Mouse (Mus musculus) frontal cortex, adult (tissue): ENCODE measurements at regions not wholly inside any gene's neighbourhood (a gene's known extent, or its start where the extent isn't known, plus 50 kb on each side); places are given as distances from the start of the nearest gene placed in this dataset.

Source experiments
- ATAC-seq: cut with Nextera tagmentation; 2 replicates; pipeline ENCODE4 v1.9.2; 2017; ENCODE audit warnings: mild to moderate bottlenecking, moderate library complexity, mixed read lengths; ENCODE audit not compliant: low TSS enrichment

- ATAC-seq = peak; percentile 69
Measured at GRCm38 (mm10) chr14:113431220-113431619, 116.8 kb downstream of the Tpm3-rs7 start.

GRCm38 (mm10) chr14:113442261-113442660, 127.9 kb downstream of the Tpm3-rs7 start:
- ATAC-seq = no peak

GRCm38 (mm10) chr14:113454891-113455290, 140.5 kb downstream of the Tpm3-rs7 start:
- no peak for ATAC-seq

GRCm38 (mm10) chr14:113457514-113457913, 143.1 kb downstream of the Tpm3-rs7 start:
- no peak for ATAC-seq

GRCm38 (mm10) chr14:113469072-113469471, 154.7 kb downstream of the Tpm3-rs7 start:
- peak; percentile 93 for ATAC-seq

GRCm38 (mm10) chr14:113469978-113470377, 155.6 kb downstream of the Tpm3-rs7 start:
- ATAC-seq = peak; percentile 93

- no peak for ATAC-seq
Measured at GRCm38 (mm10) chr14:113486591-113486990, 172.2 kb downstream of the Tpm3-rs7 start.

GRCm38 (mm10) chr14:113503796-113504195, 189.4 kb downstream of the Tpm3-rs7 start:
- ATAC-seq = no peak
